Mouse (Mus musculus): ENCODE data around the gene 1110059G10Rik. TPM values are rescaled to one million over a fixed set of nuclear protein-coding genes. Genes with fewer than 3 reads are reported as not detected.
A peak's percentile ranks its signal among the peaks of the same experiment; 100 is the strongest.

Gene 1110059G10Rik
- 19.5 and 19.9 TPM in 2 replicates for polyA plus RNA-seq (2016; fragmentation: Nextera tagmentation; extraction: Ambion mirVana)

GRCm38 (mm10) chr9:122950643-122951475 lies at the start of gene 1110059G10Rik, which contains the start of gene Kif15:
TSS of gene 1110059G10Rik (minus strand) at chr9:122951000.
TSS of gene Kif15 (plus strand) at chr9:122951046.
- Histone ChIP-seq H3K4me3 (peak within 1 kb of the TSS; percentile 80), H3K36me3 (replicated peaks) (peaks cover 42% of the 10 kb centered on the region), H3K27ac (peak within 1 kb of the TSS; percentile 94), H3K9me3 (0 out of 2 replicates have a peak, but pooled peaks cover under 1% of the 10 kb centered on the region), H3K27me3 (ENCODE audit: poor library complexity, severe bottlenecking) (no peaks in the 10 kb centered on the region), H3K4me1 (peaks cover 28% of the 10 kb centered on the region)
- peak; percentile 96 for DNase-seq (ENCODE audit: extremely low spot score, low spot score)
- WGBS: under 1% methylated on average over 64 of the region's 64 CpGs

GRCm38 (mm10) chr9:122999193-122999586 lies 48.4 kb upstream of the 1110059G10Rik start:
- 97% methylated on average over 4 of the region's 4 CpGs for WGBS
- no peaks in the 10 kb centered on the region for H3K4me1 ChIP-seq
- no peak overlapping the region for H3K27ac ChIP-seq
- no peak for DNase-seq (ENCODE audit: extremely low spot score, low spot score)
- no peak overlapping the region for H3K4me3 ChIP-seq
- no peaks in the 10 kb centered on the region for H3K9me3 ChIP-seq
- peaks cover 97% of the 10 kb centered on the region for H3K36me3 ChIP-seq (replicated peaks)
- no peaks in the 10 kb centered on the region for H3K27me3 ChIP-seq (ENCODE audit: poor library complexity, severe bottlenecking)

- 92% methylated on average over 10 of the region's 10 CpGs for WGBS
- Histone ChIP-seq H3K4me1 (no peaks in the 10 kb centered on the region), H3K27ac (no peak overlapping the region), H3K36me3 (replicated peaks) (peaks cover 97% of the 10 kb centered on the region), H3K27me3 (ENCODE audit: poor library complexity, severe bottlenecking) (no peaks in the 10 kb centered on the region), H3K9me3 (no peaks in the 10 kb centered on the region), H3K4me3 (no peak overlapping the region)
- DNase-seq (ENCODE audit: extremely low spot score, low spot score): no peak
These were observed 47.8 kb upstream of the 1110059G10Rik start for GRCm38 (mm10) chr9:122998406-122999192.

GRCm38 (mm10) chr9:122928915-122929314 lies 21.9 kb downstream of the 1110059G10Rik start:
- WGBS: 92% methylated on average over 3 of the region's 3 CpGs
- Histone ChIP-seq H3K9me3 (peaks cover 26% of the 10 kb centered on the region), H3K36me3 (replicated peaks) (peaks cover 94% of the 10 kb centered on the region), H3K4me1 (peaks cover 1% of the 10 kb centered on the region), H3K27ac (no peak overlapping the region), H3K4me3 (no peak overlapping the region), H3K27me3 (ENCODE audit: poor library complexity, severe bottlenecking) (no peaks in the 10 kb centered on the region)
- DNase-seq (ENCODE audit: extremely low spot score, low spot score): no peak

DNA sequence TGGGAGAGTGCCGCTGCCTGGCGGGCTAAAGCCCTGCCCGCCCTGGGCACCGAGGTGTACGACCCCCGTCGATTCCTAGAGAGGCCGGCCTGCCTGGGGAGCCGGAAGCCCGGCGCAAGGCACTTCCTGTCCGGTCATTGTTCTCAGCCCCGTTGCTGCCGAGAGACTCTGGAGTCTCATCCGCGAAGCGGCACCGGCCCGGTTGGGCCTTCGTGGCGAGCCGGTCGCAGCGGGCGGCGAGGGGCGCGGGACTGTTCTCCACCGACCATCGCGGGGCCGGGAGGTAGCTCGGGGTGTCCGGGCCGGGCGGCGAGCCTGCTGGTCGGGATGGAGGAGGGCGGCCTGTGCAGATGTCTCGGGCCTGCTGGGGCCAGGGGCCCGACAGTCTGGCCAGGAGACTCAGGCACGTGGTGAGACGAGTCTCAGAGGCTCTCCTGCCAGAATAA lies 27.8 kb downstream of the 1110059G10Rik start, which contains the start of gene Zfp105:
Gene Zfp105 (plus strand): TSS at position 137 of the 446 bp plus-strand sequence.
- WGBS: under 1% methylated on average over 43 of the region's 43 CpGs
- no peaks in the 10 kb centered on the region for H3K9me3 ChIP-seq
- peaks cover 14% of the 10 kb centered on the region for H3K4me1 ChIP-seq
- H3K4me3 ChIP-seq: peak within 1 kb of the TSS; percentile 93
- peak within 1 kb of the TSS; percentile 97 for H3K27ac ChIP-seq
- DNase-seq (ENCODE audit: extremely low spot score, low spot score): peak; percentile 91
- no peaks in the 10 kb centered on the region; the same call in none of the 2 replicates for H3K27me3 ChIP-seq (ENCODE audit: poor library complexity, severe bottlenecking)
- peaks cover 38% of the 10 kb centered on the region for H3K36me3 ChIP-seq (replicated peaks)

DNA sequence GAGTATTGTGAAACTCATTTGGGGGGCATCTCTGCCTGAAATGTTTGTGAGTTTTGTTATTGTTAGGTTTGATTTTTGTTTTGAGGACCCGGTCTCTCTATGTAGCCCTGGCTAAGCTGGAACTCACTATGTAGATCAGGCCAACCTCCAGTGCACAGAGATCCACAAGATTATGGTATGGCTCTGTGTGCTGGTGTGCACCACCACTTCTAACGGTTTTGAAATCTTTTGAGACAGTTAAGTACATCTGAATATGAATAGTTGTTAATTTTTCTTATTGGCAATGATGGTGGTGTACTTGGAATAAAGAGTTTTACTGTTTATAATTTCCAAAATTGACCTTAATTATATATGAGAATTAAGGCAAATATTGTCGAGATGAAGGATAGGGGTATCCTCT lies 28.4 kb downstream of the 1110059G10Rik start:
- 21% methylated on average over 3 of the region's 3 CpGs for WGBS
- Histone ChIP-seq H3K27me3 (ENCODE audit: poor library complexity, severe bottlenecking) (no peaks in the 10 kb centered on the region; the same call in none of the 2 replicates), H3K4me3 (peak overlapping the region; percentile 93), H3K9me3 (no peaks in the 10 kb centered on the region), H3K36me3 (replicated peaks) (peaks cover 33% of the 10 kb centered on the region), H3K27ac (peak overlapping the region; percentile 97), H3K4me1 (peaks cover 14% of the 10 kb centered on the region)
- no peak for DNase-seq (ENCODE audit: extremely low spot score, low spot score)

- Histone ChIP-seq H3K36me3 (replicated peaks) (peaks cover 31% of the 10 kb centered on the region), H3K4me1 (peaks cover 11% of the 10 kb centered on the region), H3K4me3 (peak overlapping the region; percentile 68), H3K27me3 (ENCODE audit: poor library complexity, severe bottlenecking) (no peaks in the 10 kb centered on the region), H3K9me3 (peaks cover 10% of the 10 kb centered on the region), H3K27ac (peak overlapping the region; percentile 90)
- peak; percentile 86 for DNase-seq (ENCODE audit: extremely low spot score, low spot score)
- WGBS: 13% methylated on average over 32 of the region's 32 CpGs
These were observed 47.9 kb downstream of the 1110059G10Rik start for GRCm38 (mm10) chr9:122902717-122903535.

DNA sequence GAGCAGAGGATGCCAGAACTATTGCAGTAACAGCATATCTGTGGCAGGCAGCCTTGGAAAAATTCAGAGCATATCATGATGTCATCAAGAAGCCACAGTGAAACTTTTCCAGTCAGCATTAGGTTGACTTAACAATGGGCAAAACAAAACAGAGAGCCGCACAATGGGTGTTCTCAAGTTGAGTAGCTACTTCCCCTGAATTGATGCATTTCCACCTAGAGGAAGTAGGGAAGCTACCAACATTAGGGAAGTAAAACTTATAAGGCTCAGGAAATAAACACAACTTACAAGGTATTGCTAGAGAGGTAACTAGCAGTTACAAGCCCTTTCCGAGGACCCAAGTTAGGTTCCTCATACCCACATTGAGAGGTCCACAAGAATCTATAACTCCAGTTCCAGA lies 49.8 kb downstream of the 1110059G10Rik start:
- 95% methylated on average over 2 of the region's 2 CpGs for WGBS

More for the DNA sequence above, 49.8 kb downstream of the 1110059G10Rik start:
- DNase-seq (ENCODE audit: extremely low spot score, low spot score): no peak
- Histone ChIP-seq H3K4me1 (peaks cover 11% of the 10 kb centered on the region), H3K27ac (no peak overlapping the region), H3K36me3 (replicated peaks) (peaks cover 26% of the 10 kb centered on the region), H3K4me3 (no peak overlapping the region), H3K27me3 (ENCODE audit: poor library complexity, severe bottlenecking) (no peaks in the 10 kb centered on the region), H3K9me3 (peaks cover 4% of the 10 kb centered on the region)

Other genes with a start within 250 kb of the 1110059G10Rik start
- not detected in 2 replicates for gene Topaz1, start 203.7 kb downstream of the 1110059G10Rik start, polyA plus RNA-seq (2016; fragmentation: Nextera tagmentation; extraction: Ambion mirVana)
- gene Tcaim, start 145.5 kb downstream of the 1110059G10Rik start, polyA plus RNA-seq (2016; fragmentation: Nextera tagmentation; extraction: Ambion mirVana): 4.6 and 6.1 TPM in 2 replicates
- gene Gm35549, start 107.0 kb downstream of the 1110059G10Rik start, polyA plus RNA-seq (2016; fragmentation: Nextera tagmentation; extraction: Ambion mirVana): 0.28 and 0.33 TPM in 2 replicates
- 82.3 and 83.3 TPM in 2 replicates for gene Zfp445, start 85.0 kb downstream of the 1110059G10Rik start, polyA plus RNA-seq (2016; fragmentation: Nextera tagmentation; extraction: Ambion mirVana)
- 4.7 and 4.9 TPM in 2 replicates for gene Zkscan7, start 65.3 kb downstream of the 1110059G10Rik start, polyA plus RNA-seq (2016; fragmentation: Nextera tagmentation; extraction: Ambion mirVana)
- gene Zfp105, start 27.9 kb downstream of the 1110059G10Rik start, polyA plus RNA-seq (2016; fragmentation: Nextera tagmentation; extraction: Ambion mirVana): 30.9 and 31.6 TPM in 2 replicates
- 109 and 114 TPM in 2 replicates for gene Kif15, start within 50 bp of the 1110059G10Rik start, polyA plus RNA-seq (2016; fragmentation: Nextera tagmentation; extraction: Ambion mirVana)
- 15.4 and 17.8 TPM in 2 replicates for gene Tmem42, start 70.3 kb upstream of the 1110059G10Rik start, polyA plus RNA-seq (2016; fragmentation: Nextera tagmentation; extraction: Ambion mirVana)
- gene Tgm4, start 83.7 kb upstream of the 1110059G10Rik start, polyA plus RNA-seq (2016; fragmentation: Nextera tagmentation; extraction: Ambion mirVana): 0.36 and 0.43 TPM in 2 replicates
- gene Zdhhc3, start 162.2 kb upstream of the 1110059G10Rik start, polyA plus RNA-seq (2016; fragmentation: Nextera tagmentation; extraction: Ambion mirVana): 83.6 and 85.8 TPM in 2 replicates
- 166 and 168 TPM in 2 replicates for gene Exosc7, start 162.2 kb upstream of the 1110059G10Rik start, polyA plus RNA-seq (2016; fragmentation: Nextera tagmentation; extraction: Ambion mirVana)
- 0.32 TPM in 1 of 2 replicates, not detected in the other for gene Clec3b, start 199.9 kb upstream of the 1110059G10Rik start, polyA plus RNA-seq (2016; fragmentation: Nextera tagmentation; extraction: Ambion mirVana)

Data from forebrain, embryonic 10.5 days (tissue).